Mouse (Mus musculus): ENCODE measurements around the gene Agtrap.

DNA sequence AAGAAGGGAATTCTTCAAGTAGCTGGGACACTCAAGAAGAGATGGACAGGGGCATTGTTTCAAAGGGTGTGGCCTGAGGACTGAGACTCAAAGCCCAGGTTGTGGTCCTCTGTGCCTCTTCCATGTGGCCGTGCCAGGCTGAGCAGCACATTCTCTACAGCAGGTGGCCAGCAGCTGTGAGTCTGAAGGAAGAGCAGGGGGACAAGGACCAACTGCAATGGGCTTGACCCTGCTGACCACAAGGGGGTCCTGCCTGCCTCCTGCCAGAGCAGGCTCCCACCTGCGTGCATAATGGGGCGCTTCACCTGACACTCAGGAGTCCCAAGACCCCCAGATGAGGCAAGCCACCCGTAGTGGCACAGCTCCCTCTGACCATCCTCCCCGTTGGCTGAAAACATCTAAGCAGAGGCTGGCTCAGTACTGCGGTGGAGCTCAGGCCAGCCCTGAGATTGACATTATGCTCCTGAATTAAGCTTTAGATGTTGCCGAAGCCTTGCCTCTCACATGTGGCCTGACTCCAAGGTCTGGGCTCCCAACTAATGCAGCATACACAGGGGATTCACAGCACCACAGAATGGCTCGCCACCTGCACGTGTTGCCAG lies 29.5 kb downstream of the Agtrap start:
- TF ChIP-seq CTCF (IDR thresholded peaks at IDR 0.05; ENCODE audit: borderline replicate concordance, insufficient read depth, low read depth, low read length) = no peak
- TF ChIP-seq POLR2A (IDR thresholded peaks at IDR 0.05; ENCODE audit: borderline replicate concordance, insufficient read depth, low read length) = no peak
